Mouse (Mus musculus): Measurements from ENCODE around the gene Mad2l1bp. TPM values are rescaled to one million over a fixed set of nuclear protein-coding genes. Genes with fewer than 3 reads are reported as not detected.

Gene Mad2l1bp
- polyA plus RNA-seq (2012; fragmentation: generic; extraction: Trizol) = 29.6 TPM
- long read RNA-seq, experiment 1, transcript Mad2l1bp-201 (3 exons, 1,272 nt) = major isoform, 33 of 33 reads
- long read RNA-seq, experiment 1, partial matches to known transcripts = 0 of 33 reads
- long read RNA-seq, experiment 1, other reads (novel, unspliced or antisense) = 0 of 33 reads
- long read RNA-seq, experiment 2, transcript Mad2l1bp-201 (3 exons, 1,272 nt) = major isoform, 39 of 41 reads
- long read RNA-seq, experiment 2, partial matches to known transcripts = 2 of 41 reads
- long read RNA-seq, experiment 2, other reads (novel, unspliced or antisense) = 0 of 41 reads

GRCm38 (mm10) chr17:46152847-46153782 is at the start of gene Mad2l1bp:
TSS of gene Mad2l1bp (minus strand) at chr17:46153553.
- no peaks in the 10 kb centered on the region for H3K27me3 ChIP-seq (ENCODE audit: control insufficient read depth, insufficient read depth, insufficient read length)
- H3K36me3 ChIP-seq (ENCODE audit: control insufficient read depth, insufficient read depth) = peaks cover 25% of the 10 kb centered on the region
- H3K79me2 ChIP-seq (ENCODE audit: control insufficient read depth, insufficient read depth) = peaks cover 27% of the 10 kb centered on the region
- peak within 1 kb of the TSS; percentile 85 for H3ac ChIP-seq (ENCODE audit: control insufficient read depth, insufficient read length, low read depth)
- H3K79me3 ChIP-seq (ENCODE audit: low read depth) = peaks cover 19% of the 10 kb centered on the region
- TF ChIP-seq CTCF (IDR thresholded peaks at IDR 0.05; ENCODE audit: control insufficient read depth, insufficient read depth, insufficient read length) (no peak), MAX (IDR thresholded peaks at IDR 0.05) (no peak), USF1 (IDR thresholded peaks at IDR 0.05; ENCODE audit: low read depth) (no peak), MYOG (IDR thresholded peaks at IDR 0.05; ENCODE audit: control insufficient read depth, extremely low read depth, insufficient read length) (no peak), MYOD1 (IDR thresholded peaks at IDR 0.05; ENCODE audit: control insufficient read depth, insufficient read length, low read depth) (no peak), FOSL1 (IDR thresholded peaks at IDR 0.05; ENCODE audit: insufficient read depth, low read length, poor library complexity, severe bottlenecking) (no peak), CEBPB (IDR thresholded peaks at IDR 0.05; ENCODE audit: low read depth) (no peak)
- peak within 1 kb of the TSS; percentile 50 for H3K4me3 ChIP-seq (ENCODE audit: insufficient read depth, poor library complexity, severe bottlenecking)

GRCm38 (mm10) chr17:46203078-46203477 is 49.7 kb upstream of the Mad2l1bp start:
- H3K27me3 ChIP-seq (ENCODE audit: control insufficient read depth, insufficient read depth, insufficient read length) = no peaks in the 10 kb centered on the region
- TF ChIP-seq MAX (IDR thresholded peaks at IDR 0.05) = peak; percentile 54
- TF ChIP-seq CEBPB (IDR thresholded peaks at IDR 0.05; ENCODE audit: low read depth) = no peak
- no peak for TF ChIP-seq MYOG (IDR thresholded peaks at IDR 0.05; ENCODE audit: control insufficient read depth, extremely low read depth, insufficient read length)
- H3ac ChIP-seq (ENCODE audit: control insufficient read depth, insufficient read length, low read depth) = peak overlapping the region; percentile 96
- H3K4me3 ChIP-seq (ENCODE audit: insufficient read depth, poor library complexity, severe bottlenecking) = peak overlapping the region; percentile 74
- peaks cover 64% of the 10 kb centered on the region for H3K79me3 ChIP-seq (ENCODE audit: low read depth)
- peaks cover 57% of the 10 kb centered on the region for H3K36me3 ChIP-seq (ENCODE audit: control insufficient read depth, insufficient read depth)
- H3K79me2 ChIP-seq (ENCODE audit: control insufficient read depth, insufficient read depth) = peaks cover 97% of the 10 kb centered on the region

- Histone ChIP-seq H3K36me3 (ENCODE audit: control insufficient read depth, insufficient read depth) (peaks cover 57% of the 10 kb centered on the region), H3K27me3 (ENCODE audit: control insufficient read depth, insufficient read depth, insufficient read length) (no peaks in the 10 kb centered on the region), H3K79me2 (ENCODE audit: control insufficient read depth, insufficient read depth) (peaks cover 97% of the 10 kb centered on the region), H3K79me3 (ENCODE audit: low read depth) (peaks cover 65% of the 10 kb centered on the region), H3K4me3 (ENCODE audit: insufficient read depth, poor library complexity, severe bottlenecking) (peak within 1 kb of the TSS; percentile 74), H3ac (ENCODE audit: control insufficient read depth, insufficient read length, low read depth) (peak within 1 kb of the TSS; percentile 96)
- TF ChIP-seq MYOG (IDR thresholded peaks at IDR 0.05; ENCODE audit: control insufficient read depth, extremely low read depth, insufficient read length) (no peak), CEBPB (IDR thresholded peaks at IDR 0.05; ENCODE audit: low read depth) (no peak), USF1 (IDR thresholded peaks at IDR 0.05; ENCODE audit: low read depth) (no peak), MAX (IDR thresholded peaks at IDR 0.05) (peak; percentile 61), MYOD1 (IDR thresholded peaks at IDR 0.05; ENCODE audit: control insufficient read depth, insufficient read length, low read depth) (no peak), FOSL1 (IDR thresholded peaks at IDR 0.05; ENCODE audit: insufficient read depth, low read length, poor library complexity, severe bottlenecking) (no peak), CTCF (IDR thresholded peaks at IDR 0.05; ENCODE audit: control insufficient read depth, insufficient read depth, insufficient read length) (no peak)
These were observed 49.2 kb upstream of the Mad2l1bp start, which contains the start of the genes Polh and Xpo5 for GRCm38 (mm10) chr17:46202421-46203071. TSS of gene Polh (minus strand) at chr17:46202645. TSS of gene Xpo5 (plus strand) at chr17:46202782.

- TF ChIP-seq CTCF (IDR thresholded peaks at IDR 0.05; ENCODE audit: control insufficient read depth, insufficient read depth, insufficient read length) (no peak), MAX (IDR thresholded peaks at IDR 0.05) (no peak), MYOG (IDR thresholded peaks at IDR 0.05; ENCODE audit: control insufficient read depth, extremely low read depth, insufficient read length) (no peak), MYOD1 (IDR thresholded peaks at IDR 0.05; ENCODE audit: control insufficient read depth, insufficient read length, low read depth) (no peak), CEBPB (IDR thresholded peaks at IDR 0.05; ENCODE audit: low read depth) (no peak), USF1 (IDR thresholded peaks at IDR 0.05; ENCODE audit: low read depth) (no peak), FOSL1 (IDR thresholded peaks at IDR 0.05; ENCODE audit: insufficient read depth, low read length, poor library complexity, severe bottlenecking) (no peak)
- peaks cover 96% of the 10 kb centered on the region for H3K79me2 ChIP-seq (ENCODE audit: control insufficient read depth, insufficient read depth)
- H3K36me3 ChIP-seq (ENCODE audit: control insufficient read depth, insufficient read depth) = peaks cover 56% of the 10 kb centered on the region
- H3K4me3 ChIP-seq (ENCODE audit: insufficient read depth, poor library complexity, severe bottlenecking) = peak overlapping the region; percentile 74
- peaks cover 65% of the 10 kb centered on the region for H3K79me3 ChIP-seq (ENCODE audit: low read depth)
- H3K27me3 ChIP-seq (ENCODE audit: control insufficient read depth, insufficient read depth, insufficient read length) = no peaks in the 10 kb centered on the region
- no peak overlapping the region for H3ac ChIP-seq (ENCODE audit: control insufficient read depth, insufficient read length, low read depth)
These were observed 47.8 kb upstream of the Mad2l1bp start for GRCm38 (mm10) chr17:46201151-46201550.

GRCm38 (mm10) chr17:46188829-46189228 is 35.5 kb upstream of the Mad2l1bp start:
- TF ChIP-seq MAX (IDR thresholded peaks at IDR 0.05) (no peak), MYOG (IDR thresholded peaks at IDR 0.05; ENCODE audit: control insufficient read depth, extremely low read depth, insufficient read length) (no peak), USF1 (IDR thresholded peaks at IDR 0.05; ENCODE audit: low read depth) (no peak), FOSL1 (IDR thresholded peaks at IDR 0.05; ENCODE audit: insufficient read depth, low read length, poor library complexity, severe bottlenecking) (no peak), CTCF (IDR thresholded peaks at IDR 0.05; ENCODE audit: control insufficient read depth, insufficient read depth, insufficient read length) (no peak), CEBPB (IDR thresholded peaks at IDR 0.05; ENCODE audit: low read depth) (no peak), MYOD1 (IDR thresholded peaks at IDR 0.05; ENCODE audit: control insufficient read depth, insufficient read length, low read depth) (no peak)
- H3ac ChIP-seq (ENCODE audit: control insufficient read depth, insufficient read length, low read depth) = no peak overlapping the region

More at GRCm38 (mm10) chr17:46188829-46189228, 35.5 kb upstream of the Mad2l1bp start:
- Histone ChIP-seq H3K36me3 (ENCODE audit: control insufficient read depth, insufficient read depth) (peaks cover 77% of the 10 kb centered on the region), H3K4me3 (ENCODE audit: insufficient read depth, poor library complexity, severe bottlenecking) (no peak overlapping the region), H3K27me3 (ENCODE audit: control insufficient read depth, insufficient read depth, insufficient read length) (no peaks in the 10 kb centered on the region), H3K79me3 (ENCODE audit: low read depth) (peaks cover 6% of the 10 kb centered on the region), H3K79me2 (ENCODE audit: control insufficient read depth, insufficient read depth) (peaks cover 20% of the 10 kb centered on the region)

Measured in C2C12 (cell line).